Mouse (Mus musculus): ENCODE measurements at regions not wholly inside any gene's neighbourhood (a gene's known extent, or its start where the extent isn't known, plus 50 kb on each side); places are given as distances from the start of the nearest gene placed in this dataset.

- TF ChIP-seq GATA1 (IDR thresholded peaks at IDR 0.05; ENCODE audit: low read length): no peak
- TF ChIP-seq TAL1 (IDR thresholded peaks at IDR 0.05; ENCODE audit: low read length): no peak
- Histone ChIP-seq H3K4me1 (ENCODE audit: control insufficient read depth) (no peaks in the 10 kb centered on the region), H3K36me3 (ENCODE audit: control insufficient read depth) (no peaks in the 10 kb centered on the region), H3K9me3 (ENCODE audit: control insufficient read depth, low read length) (no peaks in the 10 kb centered on the region), H3K4me3 (replicated peaks) (no peak overlapping the region), H3K27me3 (ENCODE audit: control insufficient read depth) (no peaks in the 10 kb centered on the region)
Observed at GRCm38 (mm10) chr13:107734161-107734905, 309.9 kb upstream of the Smim15 start.

- Histone ChIP-seq H3K27me3 (ENCODE audit: control insufficient read depth) (no peaks in the 10 kb centered on the region), H3K9me3 (ENCODE audit: control insufficient read depth, low read length) (no peaks in the 10 kb centered on the region), H3K4me3 (replicated peaks) (no peak overlapping the region), H3K36me3 (ENCODE audit: control insufficient read depth) (peaks cover 5% of the 10 kb centered on the region), H3K4me1 (ENCODE audit: control insufficient read depth) (no peaks in the 10 kb centered on the region)
- TF ChIP-seq GATA1 (IDR thresholded peaks at IDR 0.05; ENCODE audit: low read length): no peak
- no peak for TF ChIP-seq TAL1 (IDR thresholded peaks at IDR 0.05; ENCODE audit: low read length)
Observed at GRCm38 (mm10) chr13:107730976-107731375, 313.3 kb upstream of the Smim15 start.

- Histone ChIP-seq H3K36me3 (ENCODE audit: control insufficient read depth) (peaks cover 5% of the 10 kb centered on the region), H3K9me3 (ENCODE audit: control insufficient read depth, low read length) (no peaks in the 10 kb centered on the region), H3K4me3 (replicated peaks) (no peak overlapping the region), H3K27me3 (ENCODE audit: control insufficient read depth) (no peaks in the 10 kb centered on the region), H3K4me1 (ENCODE audit: control insufficient read depth) (no peaks in the 10 kb centered on the region)
- TF ChIP-seq GATA1 (IDR thresholded peaks at IDR 0.05; ENCODE audit: low read length) (no peak), TAL1 (IDR thresholded peaks at IDR 0.05; ENCODE audit: low read length) (no peak)
Observed at GRCm38 (mm10) chr13:107726491-107726890, 317.8 kb upstream of the Smim15 start.

- TF ChIP-seq GATA1 (IDR thresholded peaks at IDR 0.05; ENCODE audit: low read length) (no peak), TAL1 (IDR thresholded peaks at IDR 0.05; ENCODE audit: low read length) (no peak)
- no peaks in the 10 kb centered on the region for H3K4me1 ChIP-seq (ENCODE audit: control insufficient read depth)
Observed at GRCm38 (mm10) chr13:107721901-107722300, 322.3 kb upstream of the Smim15 start.

GRCm38 (mm10) chr13:107720874-107721574, 323.2 kb upstream of the Smim15 start:
- Histone ChIP-seq H3K4me3 (replicated peaks) (no peak overlapping the region), H3K4me1 (ENCODE audit: control insufficient read depth) (no peaks in the 10 kb centered on the region), H3K36me3 (ENCODE audit: control insufficient read depth) (no peaks in the 10 kb centered on the region), H3K27me3 (ENCODE audit: control insufficient read depth) (no peaks in the 10 kb centered on the region), H3K9me3 (ENCODE audit: control insufficient read depth, low read length) (no peaks in the 10 kb centered on the region)
- TF ChIP-seq TAL1 (IDR thresholded peaks at IDR 0.05; ENCODE audit: low read length): no peak
- TF ChIP-seq GATA1 (IDR thresholded peaks at IDR 0.05; ENCODE audit: low read length): no peak

More at GRCm38 (mm10) chr13:107721901-107722300, 322.3 kb upstream of the Smim15 start:
- no peaks in the 10 kb centered on the region for H3K9me3 ChIP-seq (ENCODE audit: control insufficient read depth, low read length)
- peaks cover 5% of the 10 kb centered on the region for H3K36me3 ChIP-seq (ENCODE audit: control insufficient read depth)
- H3K4me3 ChIP-seq (replicated peaks): no peak overlapping the region
- H3K27me3 ChIP-seq (ENCODE audit: control insufficient read depth): no peaks in the 10 kb centered on the region

- H3K36me3 ChIP-seq (ENCODE audit: control insufficient read depth): no peaks in the 10 kb centered on the region
- no peak for TF ChIP-seq GATA1 (IDR thresholded peaks at IDR 0.05; ENCODE audit: low read length)
- no peak for TF ChIP-seq TAL1 (IDR thresholded peaks at IDR 0.05; ENCODE audit: low read length)
- no peaks in the 10 kb centered on the region for H3K9me3 ChIP-seq (ENCODE audit: control insufficient read depth, low read length)
- no peaks in the 10 kb centered on the region for H3K4me1 ChIP-seq (ENCODE audit: control insufficient read depth)
- no peaks in the 10 kb centered on the region for H3K27me3 ChIP-seq (ENCODE audit: control insufficient read depth)
- no peak overlapping the region for H3K4me3 ChIP-seq (replicated peaks)
Observed at GRCm38 (mm10) chr13:107718973-107719620, 325.1 kb upstream of the Smim15 start.

DNA sequence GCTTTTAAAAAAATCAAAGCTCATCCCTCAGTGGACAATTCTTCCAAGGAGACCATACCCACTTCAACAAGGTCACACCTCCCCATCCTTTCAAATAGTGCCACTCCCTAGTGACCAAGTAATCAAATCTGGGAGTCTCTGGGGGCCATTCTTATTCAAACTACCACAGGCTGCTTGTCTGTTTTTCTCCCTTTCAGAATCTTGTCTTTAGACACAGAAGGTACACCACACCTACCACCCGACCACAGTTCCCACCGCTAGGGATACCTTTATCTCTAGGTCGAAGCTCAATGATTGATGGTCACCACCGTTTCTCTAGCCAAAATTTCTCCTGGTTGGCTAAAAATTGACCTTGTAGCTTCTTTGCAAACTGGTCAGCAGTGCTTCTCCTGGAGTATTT, 328.6 kb upstream of the Smim15 start:
- TF ChIP-seq GATA1 (IDR thresholded peaks at IDR 0.05; ENCODE audit: low read length) (no peak), TAL1 (IDR thresholded peaks at IDR 0.05; ENCODE audit: low read length) (no peak)
- Histone ChIP-seq H3K4me1 (ENCODE audit: control insufficient read depth) (no peaks in the 10 kb centered on the region), H3K4me3 (replicated peaks) (no peak overlapping the region), H3K36me3 (ENCODE audit: control insufficient read depth) (no peaks in the 10 kb centered on the region), H3K9me3 (ENCODE audit: control insufficient read depth, low read length) (no peaks in the 10 kb centered on the region), H3K27me3 (ENCODE audit: control insufficient read depth) (no peaks in the 10 kb centered on the region)

DNA sequence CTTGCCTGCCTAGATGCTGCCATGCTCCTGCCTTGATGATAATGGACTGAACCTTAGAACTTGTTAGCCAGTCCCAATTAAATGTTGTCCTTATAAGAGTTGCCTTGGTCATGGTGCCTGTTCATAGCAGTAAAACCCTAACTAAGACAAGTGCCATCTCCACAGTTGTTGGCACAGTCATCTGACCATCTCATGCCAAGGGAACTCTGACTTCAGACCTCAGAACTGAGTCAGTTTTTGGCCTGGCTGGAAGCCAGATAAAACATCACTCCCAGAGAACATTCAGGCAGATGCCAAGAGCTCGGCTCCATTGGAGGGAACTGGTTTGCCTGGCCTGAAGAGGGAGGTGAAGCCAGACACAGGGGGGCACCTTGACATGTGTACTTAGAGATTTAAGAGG, 330.2 kb upstream of the Smim15 start:
- no peaks in the 10 kb centered on the region for H3K27me3 ChIP-seq (ENCODE audit: control insufficient read depth)

More for the DNA sequence above, 330.2 kb upstream of the Smim15 start:
- TF ChIP-seq GATA1 (IDR thresholded peaks at IDR 0.05; ENCODE audit: low read length) (no peak), TAL1 (IDR thresholded peaks at IDR 0.05; ENCODE audit: low read length) (no peak)
- no peaks in the 10 kb centered on the region for H3K36me3 ChIP-seq (ENCODE audit: control insufficient read depth)
- H3K9me3 ChIP-seq (ENCODE audit: control insufficient read depth, low read length): no peaks in the 10 kb centered on the region
- H3K4me1 ChIP-seq (ENCODE audit: control insufficient read depth): no peaks in the 10 kb centered on the region
- H3K4me3 ChIP-seq (replicated peaks): no peak overlapping the region
